Mouse (Mus musculus): Measurements from ENCODE around the gene Atp6ap1. TPM values are rescaled to one million over a fixed set of nuclear protein-coding genes. Genes with fewer than 3 reads are reported as not detected.
A peak's percentile ranks its signal among the peaks of the same experiment; 100 is the strongest.

The Atp6ap1 gene
- polyA plus RNA-seq, 1 experiment, result 169 TPM

- TF ChIP-seq POLR2A (IDR thresholded peaks at IDR 0.05; ENCODE audit: low read depth, low read length) (no peak), CTCF (IDR thresholded peaks at IDR 0.05; ENCODE audit: extremely low read depth, insufficient read length, insufficient replicate concordance, low read depth, low read length) (no peak)
- no peak overlapping the region for H3K27ac ChIP-seq (ENCODE audit: insufficient read depth, low read depth, low read length)
- H3K27me3 ChIP-seq (ENCODE audit: control insufficient read depth, insufficient read depth, low read length), result no peaks in the 10 kb centered on the region
- H3K4me3 ChIP-seq (ENCODE audit: low read depth, low read length), result peak overlapping the region; percentile 86
- WGBS, result 22% methylated on average over 13 of the region's 13 CpGs
- no peaks in the 10 kb centered on the region for H3K36me3 ChIP-seq (ENCODE audit: control insufficient read depth, insufficient read depth, low read length)
- no peaks in the 10 kb centered on the region for H3K4me1 ChIP-seq (ENCODE audit: control insufficient read depth, insufficient read depth, insufficient read length, low read length)
These were observed 56.0 kb downstream of the Atp6ap1 start for GRCm38 (mm10) chrX:74352645-74353466.

- WGBS, result 15% methylated on average over 15 of the region's 22 CpGs
- H3K4me3 ChIP-seq (ENCODE audit: low read depth, low read length), result peak within 1 kb of the TSS; percentile 86
- TF ChIP-seq CTCF (IDR thresholded peaks at IDR 0.05; ENCODE audit: extremely low read depth, insufficient read length, insufficient replicate concordance, low read depth, low read length) (no peak), POLR2A (IDR thresholded peaks at IDR 0.05; ENCODE audit: low read depth, low read length) (no peak)
- no peaks in the 10 kb centered on the region for H3K36me3 ChIP-seq (ENCODE audit: control insufficient read depth, insufficient read depth, low read length)
- H3K4me1 ChIP-seq (ENCODE audit: control insufficient read depth, insufficient read depth, insufficient read length, low read length), result no peaks in the 10 kb centered on the region
- H3K27me3 ChIP-seq (ENCODE audit: control insufficient read depth, insufficient read depth, low read length), result no peaks in the 10 kb centered on the region
- no peak within 1 kb of the TSS for H3K27ac ChIP-seq (ENCODE audit: insufficient read depth, low read depth, low read length)
These were observed 56.5 kb downstream of the Atp6ap1 start, which contains the start of gene Lage3 for GRCm38 (mm10) chrX:74353467-74353770. Gene Lage3, minus strand, starts transcription at chrX:74353618.

Other genes starting within 250 kb of the Atp6ap1 start
- gene Opn1mw, start 169.6 kb upstream of the Atp6ap1 start, polyA plus RNA-seq (2012; rRNA removed), result not detected in 2 replicates
- 1.3 and 3.0 TPM in 2 replicates for gene Mecp2, start 161.7 kb upstream of the Atp6ap1 start, polyA plus RNA-seq (2012; rRNA removed)
- not detected in 2 replicates for gene Tex28, start 129.3 kb upstream of the Atp6ap1 start, polyA plus RNA-seq (2012; rRNA removed)
- gene Tktl1, start 119.8 kb upstream of the Atp6ap1 start, polyA plus RNA-seq (2012; rRNA removed), result not detected in 2 replicates
- 270 and 280 TPM in 2 replicates for gene Flna, start 47.3 kb upstream of the Atp6ap1 start, polyA plus RNA-seq (2012; rRNA removed)
- gene Emd, start 42.4 kb upstream of the Atp6ap1 start, polyA plus RNA-seq (2012; rRNA removed), result 25.5 and 37.3 TPM in 2 replicates
- 750 and 1,062 TPM in 2 replicates for gene Rpl10, start 26.3 kb upstream of the Atp6ap1 start, polyA plus RNA-seq (2012; rRNA removed)
- 65.7 and 80.7 TPM in 2 replicates for gene Taz, start 15.2 kb upstream of the Atp6ap1 start, polyA plus RNA-seq (2012; rRNA removed)
- gene Dnase1l1, start 14.8 kb upstream of the Atp6ap1 start, polyA plus RNA-seq (2012; rRNA removed), result 13.0 and 13.9 TPM in 2 replicates
- gene Gdi1, start 7.9 kb downstream of the Atp6ap1 start, polyA plus RNA-seq (2012; rRNA removed), result 61.7 and 88.3 TPM in 2 replicates
- 6.4 and 10.4 TPM in 2 replicates for gene Fam50a, start 15.9 kb downstream of the Atp6ap1 start, polyA plus RNA-seq (2012; rRNA removed)
- 3.1 and 4.4 TPM in 2 replicates for gene Plxna3, start 32.0 kb downstream of the Atp6ap1 start, polyA plus RNA-seq (2012; rRNA removed)
- gene Lage3, start 56.5 kb downstream of the Atp6ap1 start, polyA plus RNA-seq (2012; rRNA removed), result 16.9 and 17.1 TPM in 2 replicates
- gene Ubl4a, start 76.1 kb downstream of the Atp6ap1 start, polyA plus RNA-seq (2012; rRNA removed), result 24.0 and 33.4 TPM in 2 replicates
- gene Slc10a3, start 76.3 kb downstream of the Atp6ap1 start, polyA plus RNA-seq (2012; rRNA removed), result 9.1 and 20.9 TPM in 2 replicates
- 15.4 and 27.3 TPM in 2 replicates for gene Fam3a, start 96.2 kb downstream of the Atp6ap1 start, polyA plus RNA-seq (2012; rRNA removed)
- 6.2 and 8.7 TPM in 2 replicates for gene Ikbkg, start 96.2 kb downstream of the Atp6ap1 start, polyA plus RNA-seq (2012; rRNA removed)
- 20.3 and 31.0 TPM in 2 replicates for gene G6pdx, start 132.1 kb downstream of the Atp6ap1 start, polyA plus RNA-seq (2012; rRNA removed)
- gene Gm6880, start 184.3 kb downstream of the Atp6ap1 start, polyA plus RNA-seq (2012; rRNA removed), result not detected in 2 replicates

Data from small intestine, adult 2 months (tissue).